In the genomic region with DNA sequence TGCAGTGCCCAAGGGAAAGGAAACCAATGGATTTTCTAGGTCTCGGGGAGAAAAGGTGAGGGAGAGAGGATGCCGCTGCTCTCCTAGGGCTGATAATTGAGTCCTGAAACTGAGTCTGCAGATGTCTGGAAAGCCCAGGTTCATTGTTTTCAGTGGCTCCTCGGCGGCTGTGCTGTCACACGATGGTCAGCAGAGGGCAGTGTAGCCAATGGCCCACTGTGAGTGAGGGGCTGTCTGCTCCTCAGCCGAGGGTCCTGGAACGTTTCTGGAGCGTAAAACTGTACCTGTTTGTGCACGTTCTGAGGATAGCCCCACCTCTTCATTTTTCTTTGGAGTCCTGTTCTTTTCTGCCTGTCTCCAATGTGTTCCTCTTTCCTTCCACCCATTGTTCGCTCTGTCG, we compare ENCODE assay signal across 11 mouse cellular contexts. TPM values are rescaled to one million over a fixed set of nuclear protein-coding genes. Genes with fewer than 3 reads are reported as not detected.
DNase-seq lines count a peak whose midpoint lies in the region; ATAC-seq and TF ChIP-seq lines count a peak whose summit lies in the region.
"Had no signal": no experiment of that assay in that cellular context is flagged by ENCODE, and none has a peak within 500 bp of the region (broad histone marks: within the 10 kb centered on the region; RNA-seq: fewer than 3 reads in every experiment).

No protein-coding gene starts in this region.

- H3K27ac ChIP-seq in hindbrain, embryonic 11.5 days (ENCODE audit: low read depth, low read length) = no peak overlapping the region
- no peak overlapping the region for H3K27ac ChIP-seq in hindbrain, embryonic 16.5 days (ENCODE audit: low read depth, low read length)
- H3K27ac ChIP-seq in stomach, postnatal 0 days (replicated peaks) = no peak overlapping the region
- H3K27ac ChIP-seq: heart, embryonic 15.5 days had no signal

- peak; percentile 68 for TF ChIP-seq CTCF in stomach, postnatal 0 days (IDR thresholded peaks at IDR 0.05; ENCODE audit: low read depth)

- ATAC-seq in hindbrain, embryonic 11.5 days (ENCODE audit: low FRiP score) = no peak
- ATAC-seq in hindbrain, embryonic 16.5 days = no peak
- no peak for ATAC-seq in stomach, postnatal 0 days (ENCODE audit: low FRiP score, low TSS enrichment)

- WGBS in hindbrain, embryonic 11.5 days = 38% methylated on average over 11 of the region's 11 CpGs
- WGBS in hindbrain, embryonic 16.5 days = 30% methylated on average over 11 of the region's 11 CpGs
- 29% methylated on average over 11 of the region's 11 CpGs for WGBS in stomach, postnatal 0 days

- H3K36me3 ChIP-seq in hindbrain, embryonic 11.5 days (ENCODE audit: control insufficient read depth, insufficient read depth, low read length) = no peaks in the 10 kb centered on the region
- no peaks in the 10 kb centered on the region for H3K36me3 ChIP-seq in hindbrain, embryonic 16.5 days (ENCODE audit: control insufficient read depth, insufficient read depth, low read length)
- no peaks in the 10 kb centered on the region for H3K36me3 ChIP-seq in stomach, postnatal 0 days (ENCODE audit: control insufficient read depth, insufficient read depth, low read length)
- H3K36me3 ChIP-seq: heart, embryonic 15.5 days had no signal

- TF ChIP-seq EP300 in stomach, postnatal 0 days (optimal IDR thresholded peaks at IDR 0.05) = no peak

- H3K4me2 ChIP-seq in hindbrain, embryonic 11.5 days (replicated peaks; ENCODE audit: low read depth, low read length) = no peak overlapping the region
- no peak overlapping the region for H3K4me2 ChIP-seq in hindbrain, embryonic 16.5 days (ENCODE audit: low read length)
- H3K4me2 ChIP-seq in stomach, postnatal 0 days (replicated peaks; ENCODE audit: low read depth) = no peak overlapping the region
- H3K4me2 ChIP-seq: heart, embryonic 15.5 days had no signal

- peak; percentile 77 for DNase-seq in hindbrain, embryonic 11.5 days (ENCODE audit: low spot score)
- peak; percentile 35 for DNase-seq in right cerebral cortex, postnatal 4 days
- DNase-seq in right cerebral cortex, postnatal 14 days = no peak
- peak; percentile 71 for DNase-seq in embryo, embryonic 10 days (ENCODE audit: low spot score)
- DNase-seq in stomach, postnatal 0 days (ENCODE audit: low spot score) = no peak
- no peak for DNase-seq in ovary, postnatal 10 days (ENCODE audit: low spot score)
- DNase-seq: layer of hippocampus, adult 9-11 months; spleen, adult 18-20 months had no signal

- H3K9me3 ChIP-seq in hindbrain, embryonic 11.5 days (ENCODE audit: control insufficient read depth, low read length) = no peaks in the 10 kb centered on the region
- H3K9me3 ChIP-seq in hindbrain, embryonic 16.5 days (ENCODE audit: control insufficient read depth, low read length) = no peaks in the 10 kb centered on the region
- no peaks in the 10 kb centered on the region for H3K9me3 ChIP-seq in stomach, postnatal 0 days (ENCODE audit: control insufficient read depth, low read length)
- H3K9me3 ChIP-seq: heart, embryonic 15.5 days had no signal

- H3K4me3 ChIP-seq in hindbrain, embryonic 11.5 days (ENCODE audit: low read depth, low read length) = no peak overlapping the region
- H3K4me3 ChIP-seq in hindbrain, embryonic 16.5 days (ENCODE audit: low read length) = no peak overlapping the region
- H3K4me3 ChIP-seq in stomach, postnatal 0 days (ENCODE audit: low read depth, low read length) = no peak overlapping the region
- H3K4me3 ChIP-seq: heart, embryonic 15.5 days; megakaryocyte, embryonic 14.5 days had no signal

- H3K9ac ChIP-seq in hindbrain, embryonic 11.5 days (ENCODE audit: low read depth, low read length) = no peak overlapping the region
- H3K9ac ChIP-seq in hindbrain, embryonic 16.5 days (ENCODE audit: low read depth, low read length) = no peak overlapping the region
- no peak overlapping the region for H3K9ac ChIP-seq in stomach, postnatal 0 days (ENCODE audit: low read length)
- H3K9ac ChIP-seq: heart, embryonic 15.5 days had no signal

- no peaks in the 10 kb centered on the region for H3K27me3 ChIP-seq in hindbrain, embryonic 11.5 days (ENCODE audit: control insufficient read depth, insufficient read depth, low read length)
- H3K27me3 ChIP-seq in hindbrain, embryonic 16.5 days (replicated peaks; ENCODE audit: control insufficient read depth, insufficient read depth, low read length) = no peaks in the 10 kb centered on the region
- no peaks in the 10 kb centered on the region for H3K27me3 ChIP-seq in stomach, postnatal 0 days (ENCODE audit: control insufficient read depth, insufficient read depth, low read length)
- H3K27me3 ChIP-seq: heart, embryonic 15.5 days; megakaryocyte, embryonic 14.5 days had no signal

- H3K4me1 ChIP-seq in hindbrain, embryonic 11.5 days (replicated peaks; ENCODE audit: control insufficient read depth, insufficient read depth, low read length) = no peaks in the 10 kb centered on the region
- H3K4me1 ChIP-seq in hindbrain, embryonic 16.5 days (ENCODE audit: control insufficient read depth, insufficient read depth, low read depth, low read length) = no peaks in the 10 kb centered on the region; the same call in 1 of the 2 replicates
- no peaks in the 10 kb centered on the region for H3K4me1 ChIP-seq in stomach, postnatal 0 days (replicated peaks; ENCODE audit: control insufficient read depth, insufficient read depth)
- H3K4me1 ChIP-seq: heart, embryonic 15.5 days; megakaryocyte, embryonic 14.5 days had no signal

RNA-seq across cellular contexts. Expression of gene Cmtr2, which starts 13.7 kb away (rescaled TPM):
- 10.5 and 12.5 TPM in 2 replicates for polyA plus RNA-seq in hindbrain, embryonic 11.5 days (2014; fragmentation: Nextera tagmentation; extraction: Ambion mirVana)
- polyA plus RNA-seq in hindbrain, embryonic 16.5 days (2015; fragmentation: Nextera tagmentation; extraction: Ambion mirVana) = 8.8 and 10.4 TPM in 2 replicates
- polyA plus RNA-seq in stomach, postnatal 0 days (2015; fragmentation: Nextera tagmentation; extraction: Ambion mirVana) = 3.9 and 4.6 TPM in 2 replicates

RNA-seq across cellular contexts. Expression of gene Calb2, which starts 33.8 kb away (rescaled TPM):
- polyA plus RNA-seq in hindbrain, embryonic 11.5 days (2014; fragmentation: Nextera tagmentation; extraction: Ambion mirVana) = 27.5 and 38.2 TPM in 2 replicates
- 117 and 144 TPM in 2 replicates for polyA plus RNA-seq in hindbrain, embryonic 16.5 days (2015; fragmentation: Nextera tagmentation; extraction: Ambion mirVana)
- polyA plus RNA-seq in stomach, postnatal 0 days (2015; fragmentation: Nextera tagmentation; extraction: Ambion mirVana) = 0.17 and 0.19 TPM in 2 replicates

Comparison
In these comparisons a context has a peak if more than half of its experiments do, and no peak if none do; other contexts are left out.
1. DNase-seq: peak in hindbrain, embryonic 11.5 days (single experiment), right cerebral cortex, postnatal 4 days (single experiment) and embryo, embryonic 10 days (single experiment); none in right cerebral cortex, postnatal 14 days (single experiment), stomach, postnatal 0 days (single experiment) and ovary, postnatal 10 days (single experiment).
2. RNA of gene Calb2, which starts 33.8 kb away (polyA plus RNA-seq): 117 to 144 TPM in hindbrain, embryonic 16.5 days and 27.5 to 38.2 TPM in hindbrain, embryonic 11.5 days; 0.17 to 0.19 TPM in stomach, postnatal 0 days; every median in the first group is over 10 times any median in the second.